Mouse (Mus musculus) embryonic stem cell, embryonic (primary cell): Measurements from ENCODE around the gene Suv39h2.

Source experiments
- CTCF ChIA-PET, 4 experiments: fragments of 300-600 bp in 2 of 4; fragments of 350-600 bp in 2 of 4; sonication (Branson Sonifier 250); formaldehyde crosslinking; loops; one replicate each; lab custom pipeline; 2022; ENCODE audit warnings: inconsistent platforms in 2 of 4; lab: Charles Lee
- POLR2A ChIA-PET, 4 experiments: fragments of 300-600 bp in 2 of 4; fragments of 350-600 bp in 2 of 4; sonication (Branson Sonifier 250); formaldehyde crosslinking; loops; one replicate each; lab custom pipeline; 2022; ENCODE audit warnings: antibody characterized with exemption in 4 of 4, inconsistent platforms in 1 of 4; lab: Charles Lee

Suv39h2 gene

GRCm38 (mm10) chr2:3445984-3446383 is 28.8 kb downstream of the Suv39h2 start:
- POLR2A ChIA-PET, result interaction anchor here in 2 of 4 experiments (0.6 to 2.4 kb wide), 5 partner anchors 22 to 1470 kb away, joined by 3 to 12 read pairs (median 9); partner anchors contain the start of genes Suv39h2 (in 2 of the 2), Dclre1c (in 1 of the 2) and Rpp38 (in 1 of the 2)
- CTCF ChIA-PET, result no interaction called here

GRCm38 (mm10) chr2:3444206-3444605 is 30.6 kb downstream of the Suv39h2 start:
- POLR2A ChIA-PET, result interaction anchor here in 2 of 4 experiments (0.7 to 2.4 kb wide), 7 partner anchors 20 to 269 kb away, joined by 3 to 12 read pairs (median 3); partner anchors contain the start of genes Dclre1c (in 2 of the 2), Suv39h2 (in 2 of the 2), Cdnf (in 1 of the 2) and Gm45902 (in 1 of the 2)
- CTCF ChIA-PET, result interaction anchor here in 2 of 4 experiments (0.7 to 0.9 kb wide), 2 partner anchors 95 to 146 kb away, joined by 3 to 4 read pairs; no protein-coding TSS in a partner anchor

DNA sequence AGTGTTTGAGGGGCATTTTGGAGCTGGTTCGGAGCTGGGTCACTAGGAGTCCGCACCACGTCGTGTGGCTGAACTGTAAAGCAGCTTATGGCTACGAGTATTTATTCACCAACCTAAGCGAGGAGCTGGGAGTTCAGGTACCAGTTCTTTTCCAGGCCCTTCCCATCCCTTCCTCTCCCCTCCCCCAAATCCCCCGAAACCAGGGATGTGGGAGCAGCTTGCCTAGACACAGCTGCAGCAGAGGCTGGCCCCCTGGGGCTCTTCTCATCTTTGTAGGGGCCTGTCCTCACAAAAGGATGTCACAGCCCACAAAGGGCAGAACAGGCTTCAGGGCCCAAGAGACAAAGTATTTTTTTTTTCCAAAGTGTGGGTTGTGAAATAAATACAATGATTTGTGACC is 36.9 kb downstream of the Suv39h2 start:
- CTCF ChIA-PET, result no interaction called here
- POLR2A ChIA-PET, result interaction anchor here in 3 of 4 experiments (0.8 to 3.9 kb wide), 8 partner anchors 11 to 75 kb away, joined by 3 to 24 read pairs (median 4); partner anchors contain the start of genes Dclre1c (in 3 of the 3), Cdnf (in 1 of the 3), Gm45902 (in 1 of the 3) and Hspa14 (in 1 of the 3)

- ChIA-PET POLR2A (interaction anchor here in 2 of 4 experiments (0.7 to 3.9 kb wide), 10 partner anchors 12 to 77 kb away, joined by 3 to 24 read pairs (median 4); partner anchors contain the start of genes Cdnf (in 2 of the 2), Dclre1c (in 2 of the 2), Gm45902 (in 2 of the 2) and Hspa14 (in 2 of the 2)), CTCF (interaction anchor here in 1 of 4 experiments (0.6 kb wide), 1 partner anchor 368 kb away, joined by 3 read pairs; no protein-coding TSS in a partner anchor)
Measured at GRCm38 (mm10) chr2:3435369-3436061, 39.3 kb downstream of the Suv39h2 start.

DNA sequence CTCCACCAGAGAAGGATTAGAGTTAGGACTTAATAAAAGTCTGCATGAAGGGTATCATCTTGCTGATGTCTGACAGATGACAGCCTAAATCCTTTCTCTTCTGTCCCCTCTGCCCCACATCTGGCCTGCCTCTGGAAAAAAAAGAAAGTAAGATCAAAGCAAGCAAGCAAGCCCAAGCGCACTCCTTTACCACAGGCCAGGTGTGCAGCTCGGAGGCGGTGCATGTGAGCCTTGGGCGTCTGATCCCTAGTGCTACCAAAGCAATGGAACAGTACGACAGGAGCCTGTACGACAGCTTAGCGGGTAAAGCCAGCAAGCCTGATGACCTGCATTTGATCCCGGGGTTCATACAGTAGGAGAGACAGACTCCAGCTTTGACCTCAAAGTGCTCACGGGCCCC is 43.9 kb downstream of the Suv39h2 start:
- POLR2A ChIA-PET, result no interaction called here
- CTCF ChIA-PET, result no interaction called here

GRCm38 (mm10) chr2:3424579-3424910 is 50.3 kb downstream of the Suv39h2 start:
- ChIA-PET POLR2A (interaction anchor here (0.5 to 7.9 kb wide), 53 partner anchors 8 to 1227 kb away, joined by 3 to 74 read pairs (median 4); partner anchors contain the start of genes Cdnf (in 3 of the 4), Gm45902 (in 3 of the 4), Hspa14 (in 3 of the 4) and Rpp38 (in 3 of the 4)), CTCF (interaction anchor here in 3 of 4 experiments (0.6 to 2.5 kb wide), 5 partner anchors 10 to 1406 kb away, joined by 3 to 15 read pairs (median 4); no protein-coding TSS in a partner anchor)

GRCm38 (mm10) chr2:3423841-3424578 is 50.8 kb downstream of the Suv39h2 start, which contains the start of gene Dclre1c:
Dclre1c (plus strand) TSS chr2:3424131.
- ChIA-PET CTCF (interaction anchor here (0.6 to 2.5 kb wide), 8 partner anchors 9 to 376 kb away, joined by 3 to 15 read pairs (median 3); no protein-coding TSS in a partner anchor), POLR2A (interaction anchor here (0.5 to 7.9 kb wide), 57 partner anchors 10 to 1228 kb away, joined by 3 to 74 read pairs (median 4); partner anchors contain the start of genes Cdnf (in 3 of the 4), Gm45902 (in 3 of the 4), Hspa14 (in 3 of the 4) and Nmt2 (in 3 of the 4))

- ChIA-PET POLR2A (interaction anchor here in 1 of 4 experiments (2.0 to 7.9 kb wide), 4 partner anchors 14 to 139 kb away, joined by 7 to 74 read pairs (median 24); partner anchors contain the start of genes Acbd7, Nmt2 and Suv39h2), CTCF (no interaction called here)
Measured at GRCm38 (mm10) chr2:3422548-3422947, 52.3 kb downstream of the Suv39h2 start, which contains the start of gene Meig1. Meig1 (minus strand) TSS chr2:3422648.

DNA sequence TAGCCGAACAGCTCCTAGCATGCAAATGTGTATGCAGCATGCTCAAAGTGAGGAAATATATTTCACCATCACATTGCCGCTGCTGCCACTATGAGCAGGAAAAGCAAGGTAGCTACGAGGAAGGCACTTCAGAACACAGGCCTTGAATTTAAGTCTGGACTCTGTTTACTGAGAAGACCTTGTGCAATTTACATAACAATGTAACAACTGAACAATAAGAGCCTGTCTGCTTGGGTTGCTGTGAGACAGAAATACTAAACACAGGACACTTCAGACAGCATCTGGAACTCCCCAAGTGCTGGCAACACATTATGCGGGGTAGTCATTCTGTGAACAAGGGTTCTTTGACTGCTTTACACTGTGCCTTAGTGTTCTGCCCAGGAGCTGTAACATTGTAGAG is 54.7 kb downstream of the Suv39h2 start:
- ChIA-PET POLR2A (interaction anchor here in 3 of 4 experiments (0.6 to 7.9 kb wide), 14 partner anchors 16 to 293 kb away, joined by 3 to 74 read pairs (median 4); partner anchors contain the start of genes Cdnf (in 2 of the 3), Gm45902 (in 2 of the 3), Hspa14 (in 2 of the 3) and Rpp38 (in 2 of the 3)), CTCF (interaction anchor here in 2 of 4 experiments (0.6 to 1.3 kb wide), 3 partner anchors 36 to 202 kb away, joined by 3 read pairs; no protein-coding TSS in a partner anchor)

- ChIA-PET POLR2A (interaction anchor here in 3 of 4 experiments (0.6 to 7.9 kb wide), 15 partner anchors 17 to 135 kb away, joined by 3 to 74 read pairs (median 3); partner anchors contain the start of genes Cdnf (in 3 of the 3), Gm45902 (in 3 of the 3), Hspa14 (in 3 of the 3) and Rpp38 (in 2 of the 3)), CTCF (interaction anchor here in 1 of 4 experiments (0.6 to 0.7 kb wide), 3 partner anchors 86 to 381 kb away, joined by 3 to 4 read pairs (median 3); partner anchors contain the start of gene Rpp38)
Measured at GRCm38 (mm10) chr2:3418883-3419431, 55.9 kb downstream of the Suv39h2 start.

DNA sequence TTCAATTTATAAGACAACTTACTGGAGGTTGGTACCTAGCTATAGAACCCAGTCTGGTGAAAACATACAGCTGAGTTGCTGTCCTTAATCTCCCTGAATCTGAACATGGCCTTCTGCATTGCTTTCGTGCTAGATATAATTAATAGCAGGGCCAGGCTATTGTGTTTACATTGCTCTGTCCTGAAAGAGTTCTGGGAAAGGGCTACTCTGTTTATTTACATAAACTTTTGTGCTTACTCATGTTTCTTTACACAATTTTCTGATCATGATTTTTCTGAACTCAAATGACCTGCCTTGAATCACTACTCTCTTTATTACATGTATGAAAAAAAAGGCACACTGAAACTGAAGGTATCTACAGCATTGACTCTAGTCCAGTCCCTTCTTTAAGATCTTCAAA is 59.2 kb downstream of the Suv39h2 start:
- CTCF ChIA-PET, result no interaction called here

DNA sequence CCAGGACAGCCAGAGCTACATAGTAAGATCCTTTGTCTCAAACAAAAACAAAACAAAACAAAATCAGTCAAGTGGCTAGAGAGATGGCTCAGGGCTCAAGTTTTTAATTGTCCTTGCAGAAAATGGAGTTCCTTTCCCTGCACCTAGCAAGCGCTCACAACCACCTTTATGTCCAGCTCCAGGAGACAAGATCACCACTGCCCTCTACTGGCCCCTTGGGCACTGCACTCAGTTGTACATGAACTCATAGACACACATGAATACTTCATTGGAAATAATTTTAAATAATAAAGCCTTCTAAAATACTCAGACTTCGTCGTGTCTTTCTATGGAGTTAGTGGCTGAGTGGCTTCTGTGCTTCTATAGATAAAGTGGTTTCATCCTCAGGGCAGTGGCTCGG is 60.6 kb downstream of the Suv39h2 start:
- ChIA-PET CTCF (interaction anchor here (0.5 to 2.2 kb wide), 26 partner anchors 9 to 308 kb away, joined by 3 to 15 read pairs (median 3); partner anchors contain the start of genes Dclre1c (in 4 of the 4), Acbd7 (in 1 of the 4), Cdnf (in 1 of the 4) and Gm45902 (in 1 of the 4)), POLR2A (interaction anchor here in 3 of 4 experiments (0.6 to 1.8 kb wide), 8 partner anchors 10 to 303 kb away, joined by 4 to 8 read pairs (median 4); partner anchors contain the start of genes Cdnf (in 2 of the 3), Dclre1c (in 2 of the 3), Gm45902 (in 2 of the 3) and Hspa14 (in 2 of the 3))

More for the DNA sequence above, 59.2 kb downstream of the Suv39h2 start:
- POLR2A ChIA-PET, result no interaction called here

GRCm38 (mm10) chr2:3407756-3408155 is 67.1 kb downstream of the Suv39h2 start:
- ChIA-PET POLR2A (interaction anchor here in 1 of 4 experiments (0.6 to 0.7 kb wide), 2 partner anchors 67 to 72 kb away, joined by 3 to 7 read pairs; partner anchors contain the start of genes Acbd7 and Suv39h2), CTCF (no interaction called here)

DNA sequence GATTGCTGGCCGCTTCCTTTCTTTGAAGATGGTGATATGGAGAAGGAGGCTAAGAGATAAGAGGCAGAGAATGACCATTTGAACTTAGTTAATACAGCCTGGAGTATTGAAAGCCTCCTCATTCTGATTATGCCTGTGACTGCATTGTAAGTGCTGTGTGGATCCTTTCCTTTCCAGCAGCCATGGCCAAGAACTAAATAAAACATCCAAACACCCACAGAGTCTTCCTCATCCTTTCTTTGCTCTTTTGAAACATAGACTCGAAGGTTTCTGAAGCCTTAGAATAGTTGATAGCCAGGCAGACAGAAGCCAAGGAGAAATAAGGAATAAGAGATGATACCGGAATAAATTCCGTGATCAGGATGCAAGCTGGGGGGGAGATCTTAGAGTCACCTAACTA is 68.8 kb downstream of the Suv39h2 start:
- POLR2A ChIA-PET, result no interaction called here
- CTCF ChIA-PET, result no interaction called here
